Mouse (Mus musculus): Measurements from ENCODE around the gene Rbm5. TPM values are rescaled to one million over a fixed set of nuclear protein-coding genes. Genes with fewer than 3 reads are reported as not detected.

Gene Rbm5
- polyA plus RNA-seq, 1 experiment from 2014 or later, result 41.7 TPM

DNA sequence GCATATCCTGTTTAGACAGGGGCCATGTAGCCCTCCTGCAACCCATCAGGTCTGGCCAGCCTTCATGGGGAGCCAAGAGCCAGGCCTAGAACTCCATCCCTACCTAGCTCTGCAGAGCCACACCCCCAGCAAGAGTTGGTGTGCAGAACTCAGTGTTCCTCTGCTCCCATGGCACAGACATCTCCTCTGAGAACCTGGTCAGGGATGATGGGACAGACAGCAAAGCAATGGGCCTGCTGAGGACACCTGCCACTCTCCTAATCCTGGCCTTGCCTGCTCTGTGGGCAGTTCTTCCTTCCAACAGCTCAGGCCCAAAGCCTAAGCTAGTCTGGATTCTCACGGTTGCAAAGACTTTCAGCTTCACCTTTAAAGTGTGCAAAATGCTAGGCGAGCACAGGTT, 55.2 kb downstream of the Rbm5 start:
- H3K9ac ChIP-seq (replicated peaks), result no peak overlapping the region
- DNase-seq, result no peak
- H3K27me3 ChIP-seq (ENCODE audit: insufficient read depth, low read length), result peaks cover 25% of the 10 kb centered on the region
- 0 out of 2 replicates have a peak, but pooled peaks cover 4% of the 10 kb centered on the region for H3K4me1 ChIP-seq (ENCODE audit: insufficient read depth)
- no peak for ATAC-seq
- H3K4me3 ChIP-seq (ENCODE audit: low read depth, low read length), result no peak overlapping the region
- 54% methylated on average over 2 of the region's 2 CpGs for WGBS (ENCODE audit: insufficient replicate concordance)
- no peaks in the 10 kb centered on the region for H3K9me3 ChIP-seq (ENCODE audit: low read length)
- H3K27ac ChIP-seq (ENCODE audit: low read depth), result no peak overlapping the region
- TF ChIP-seq EP300 (IDR thresholded peaks at IDR 0.05; ENCODE audit: low read depth), result no peak
- no peak for TF ChIP-seq CTCF (IDR thresholded peaks at IDR 0.05; ENCODE audit: low read depth)
- H3K36me3 ChIP-seq (replicated peaks; ENCODE audit: insufficient read depth, low read length), result no peaks in the 10 kb centered on the region
- no peak overlapping the region for H3K4me2 ChIP-seq (ENCODE audit: low read depth, low read length)

DNA sequence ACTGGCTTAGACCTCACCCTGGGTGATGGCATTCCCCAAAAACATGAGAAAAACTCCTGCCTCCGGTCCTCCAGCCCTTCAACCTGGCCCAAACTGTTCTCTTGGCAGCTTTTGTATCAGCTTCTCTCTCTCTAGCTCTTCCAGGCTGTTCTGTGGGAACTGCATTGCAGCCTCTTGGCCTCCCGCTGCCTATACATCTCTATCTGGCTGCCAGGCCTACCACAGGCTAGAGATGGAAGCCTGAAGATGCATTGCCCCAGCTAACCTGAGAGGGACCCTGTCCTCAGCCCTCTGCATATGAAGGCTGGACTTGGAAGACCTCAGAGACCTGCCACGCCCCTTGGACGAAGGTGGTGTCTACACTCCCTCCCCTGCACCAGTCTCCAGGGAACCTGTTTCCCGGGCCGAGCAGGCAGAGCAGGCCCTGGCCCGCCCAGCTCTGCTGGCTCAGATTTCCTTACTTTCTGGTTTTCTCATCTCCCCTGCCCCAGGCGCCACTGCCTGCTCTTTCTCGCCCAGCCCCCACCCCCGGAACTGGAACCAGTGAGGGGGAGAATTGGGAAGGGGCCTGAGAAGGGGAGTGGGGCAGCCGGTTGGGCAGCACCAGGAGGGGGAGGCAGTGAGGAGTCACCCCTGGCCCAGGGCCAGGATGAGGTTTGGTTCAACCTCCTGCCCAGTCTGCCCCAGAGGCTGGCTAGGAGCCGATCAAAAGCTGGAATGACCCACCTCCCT, 56.4 kb downstream of the Rbm5 start:
- no peak overlapping the region for H3K9ac ChIP-seq (replicated peaks)
- peaks cover 36% of the 10 kb centered on the region for H3K27me3 ChIP-seq (ENCODE audit: insufficient read depth, low read length)
- no peak for ATAC-seq
- DNase-seq, result peak; percentile 43
- H3K36me3 ChIP-seq (replicated peaks; ENCODE audit: insufficient read depth, low read length), result no peaks in the 10 kb centered on the region
- H3K27ac ChIP-seq (ENCODE audit: low read depth), result no peak overlapping the region
- peaks cover 11% of the 10 kb centered on the region; the same call in 1 of the 2 replicates for H3K4me1 ChIP-seq (ENCODE audit: insufficient read depth)
- WGBS (ENCODE audit: insufficient replicate concordance), result 37% methylated on average over 12 of the region's 12 CpGs
- no peaks in the 10 kb centered on the region for H3K9me3 ChIP-seq (ENCODE audit: low read length)
- no peak overlapping the region for H3K4me2 ChIP-seq (ENCODE audit: low read depth, low read length)
- TF ChIP-seq EP300 (IDR thresholded peaks at IDR 0.05; ENCODE audit: low read depth) (no peak), CTCF (IDR thresholded peaks at IDR 0.05; ENCODE audit: low read depth) (no peak)
- no peak overlapping the region for H3K4me3 ChIP-seq (ENCODE audit: low read depth, low read length)

DNA sequence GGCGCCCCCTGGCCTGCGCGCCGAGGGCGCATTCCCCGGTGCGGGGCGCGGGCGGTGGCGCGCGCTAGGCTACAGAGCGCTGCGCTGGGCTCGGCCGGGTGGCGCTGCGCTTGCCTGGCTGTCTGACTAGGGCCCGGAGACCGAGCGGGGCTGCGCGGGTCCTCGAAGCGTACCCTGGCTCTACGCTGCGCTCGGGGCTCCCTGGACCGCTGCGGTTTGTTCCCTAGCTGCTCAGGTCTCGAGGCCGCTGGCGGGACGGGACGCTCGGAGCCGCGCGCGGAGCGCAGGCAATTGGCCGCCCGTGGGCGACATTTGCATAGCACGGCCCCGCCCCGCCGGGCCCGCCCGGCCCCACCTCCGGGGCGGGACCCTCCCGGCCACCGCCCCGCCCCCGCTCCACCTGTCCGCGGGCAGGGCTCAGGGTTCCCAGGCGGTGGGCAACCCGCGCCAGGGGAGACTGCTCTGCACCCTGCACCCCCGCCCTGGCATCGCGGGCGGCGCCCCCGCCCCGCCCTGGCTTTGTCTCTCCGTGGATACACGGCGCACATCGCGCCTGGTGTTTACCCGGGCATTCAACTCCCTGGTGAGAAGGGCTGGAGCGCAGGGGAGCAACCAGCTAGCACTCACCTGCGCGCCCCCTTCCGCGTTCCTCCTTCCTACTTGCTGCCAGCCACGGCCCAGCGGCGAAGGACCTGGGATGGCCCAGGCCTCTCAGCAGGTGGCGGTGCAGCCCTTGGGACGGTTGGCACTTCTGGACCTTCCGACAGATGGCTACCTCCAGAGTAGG, 60.9 kb downstream of the Rbm5 start, which contains the start of gene Sema3f:
Gene Sema3f (minus strand): TSS at position 779 of the 787 bp plus-strand sequence.
- Histone ChIP-seq H3K27ac (ENCODE audit: low read depth) (0 out of 2 replicates have a peak within 1 kb of the TSS, but pooled peaks have one; percentile 41), H3K4me3 (ENCODE audit: low read depth, low read length) (peak within 1 kb of the TSS; percentile 57), H3K4me1 (ENCODE audit: insufficient read depth) (peaks cover 16% of the 10 kb centered on the region; the same call in 1 of the 2 replicates), H3K27me3 (ENCODE audit: insufficient read depth, low read length) (peaks cover 65% of the 10 kb centered on the region), H3K9me3 (ENCODE audit: low read length) (no peaks in the 10 kb centered on the region), H3K4me2 (ENCODE audit: low read depth, low read length) (peak within 1 kb of the TSS; percentile 93), H3K9ac (replicated peaks) (peak within 1 kb of the TSS; percentile 62), H3K36me3 (replicated peaks; ENCODE audit: insufficient read depth, low read length) (no peaks in the 10 kb centered on the region)
- ATAC-seq (peak; percentile 93), DNase-seq (peak; percentile 86)
- WGBS (ENCODE audit: insufficient replicate concordance), result 1% methylated on average over 58 of the region's 86 CpGs
- no peak for TF ChIP-seq EP300 (IDR thresholded peaks at IDR 0.05; ENCODE audit: low read depth)
- TF ChIP-seq CTCF (IDR thresholded peaks at IDR 0.05; ENCODE audit: low read depth), result peak; percentile 63

DNA sequence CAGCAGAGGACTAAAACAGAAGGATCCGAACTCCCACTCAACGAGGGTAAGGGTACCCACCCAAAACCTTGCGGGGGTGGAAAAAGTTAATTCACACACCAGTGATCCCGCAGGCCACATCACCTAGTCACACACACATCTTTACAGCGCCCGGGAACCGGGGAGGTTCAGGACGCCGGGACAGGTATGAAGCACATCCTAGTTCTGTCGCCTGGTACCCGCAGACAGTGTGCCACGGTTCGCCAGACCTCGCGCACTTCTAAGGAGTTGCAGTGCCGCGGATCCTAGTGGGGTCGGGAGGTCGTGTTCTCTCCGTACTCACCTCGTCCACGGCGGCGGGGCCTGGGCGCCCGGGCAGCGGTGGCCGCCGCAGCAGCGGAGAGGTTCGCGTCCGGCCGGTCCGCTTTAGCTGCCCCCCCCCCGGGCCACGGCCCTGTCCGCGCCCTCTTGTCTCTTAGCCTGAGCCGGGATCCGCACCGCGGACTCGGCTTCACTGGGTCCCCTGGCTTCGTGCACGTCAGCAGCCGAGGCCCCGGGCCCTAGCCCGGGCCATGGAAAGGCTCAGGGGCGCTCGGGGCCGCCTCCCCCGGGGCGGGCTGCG, 61.6 kb downstream of the Rbm5 start:
- Histone ChIP-seq H3K9ac (replicated peaks) (peak overlapping the region; percentile 62), H3K9me3 (ENCODE audit: low read length) (no peaks in the 10 kb centered on the region), H3K4me1 (ENCODE audit: insufficient read depth) (peaks cover 12% of the 10 kb centered on the region; the same call in 1 of the 2 replicates), H3K4me3 (ENCODE audit: low read depth, low read length) (peak overlapping the region; percentile 57), H3K27me3 (ENCODE audit: insufficient read depth, low read length) (peaks cover 68% of the 10 kb centered on the region), H3K4me2 (ENCODE audit: low read depth, low read length) (peak overlapping the region; percentile 93), H3K27ac (ENCODE audit: low read depth) (0 out of 2 replicates have a peak overlapping the region, but pooled peaks have one; percentile 41), H3K36me3 (replicated peaks; ENCODE audit: insufficient read depth, low read length) (no peaks in the 10 kb centered on the region)
- TF ChIP-seq CTCF (IDR thresholded peaks at IDR 0.05; ENCODE audit: low read depth) (no peak), EP300 (IDR thresholded peaks at IDR 0.05; ENCODE audit: low read depth) (no peak)
- ATAC-seq (peak; percentile 24; the same call in 1 of the 2 replicates), DNase-seq (no peak)
- under 1% methylated on average over 46 of the region's 55 CpGs for WGBS (ENCODE audit: insufficient replicate concordance)

DNA sequence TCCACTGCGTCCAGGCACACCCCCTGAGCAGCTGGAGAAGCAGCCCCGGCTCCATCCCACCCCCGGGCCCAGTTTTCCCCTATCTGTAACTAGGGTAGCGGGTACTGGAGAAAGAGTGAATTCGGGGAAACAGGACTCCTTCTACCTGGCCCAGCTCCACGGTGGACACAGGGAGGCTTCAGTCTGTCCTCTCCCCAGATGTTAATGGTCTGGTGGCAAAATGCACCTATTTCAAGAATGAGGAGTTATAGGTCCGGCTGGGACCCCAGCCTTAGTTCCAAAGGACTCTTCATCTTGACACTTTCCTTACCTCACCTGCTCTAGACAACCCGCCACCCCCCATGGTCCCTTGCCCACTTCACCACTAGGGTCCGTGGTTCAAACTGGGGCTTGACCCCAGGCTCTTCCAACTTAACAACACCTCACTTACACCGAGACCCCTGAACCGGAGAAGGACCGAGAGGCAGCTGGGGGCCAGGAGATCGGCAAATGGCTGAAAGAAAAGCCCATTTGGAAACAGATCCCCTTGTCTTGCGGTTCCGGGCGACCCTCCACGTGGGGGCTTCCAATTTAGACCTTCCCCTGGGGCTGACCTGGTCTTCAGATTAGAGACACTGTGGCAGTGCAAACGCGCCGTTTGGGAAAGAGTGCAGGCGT, 62.2 kb downstream of the Rbm5 start:
- H3K4me3 ChIP-seq (ENCODE audit: low read depth, low read length), result peak overlapping the region; percentile 57
- H3K4me1 ChIP-seq (ENCODE audit: insufficient read depth), result peaks cover 15% of the 10 kb centered on the region
- TF ChIP-seq CTCF (IDR thresholded peaks at IDR 0.05; ENCODE audit: low read depth) (no peak), EP300 (IDR thresholded peaks at IDR 0.05; ENCODE audit: low read depth) (no peak)
- H3K27ac ChIP-seq (ENCODE audit: low read depth), result no peak overlapping the region
- DNase-seq (no peak), ATAC-seq (no peak)
- peak overlapping the region; percentile 93 for H3K4me2 ChIP-seq (ENCODE audit: low read depth, low read length)
- WGBS (ENCODE audit: insufficient replicate concordance), result 7% methylated on average over 21 of the region's 21 CpGs
- H3K9me3 ChIP-seq (ENCODE audit: low read length), result no peaks in the 10 kb centered on the region
- no peaks in the 10 kb centered on the region for H3K36me3 ChIP-seq (replicated peaks; ENCODE audit: insufficient read depth, low read length)
- peaks cover 68% of the 10 kb centered on the region for H3K27me3 ChIP-seq (ENCODE audit: insufficient read depth, low read length)
- H3K9ac ChIP-seq (replicated peaks), result 0 out of 2 replicates have a peak overlapping the region, but pooled peaks have one; percentile 34

All from liver, postnatal 0 days (tissue).